9 mouse cellular contexts compared by ENCODE assay signal in the genomic region with DNA sequence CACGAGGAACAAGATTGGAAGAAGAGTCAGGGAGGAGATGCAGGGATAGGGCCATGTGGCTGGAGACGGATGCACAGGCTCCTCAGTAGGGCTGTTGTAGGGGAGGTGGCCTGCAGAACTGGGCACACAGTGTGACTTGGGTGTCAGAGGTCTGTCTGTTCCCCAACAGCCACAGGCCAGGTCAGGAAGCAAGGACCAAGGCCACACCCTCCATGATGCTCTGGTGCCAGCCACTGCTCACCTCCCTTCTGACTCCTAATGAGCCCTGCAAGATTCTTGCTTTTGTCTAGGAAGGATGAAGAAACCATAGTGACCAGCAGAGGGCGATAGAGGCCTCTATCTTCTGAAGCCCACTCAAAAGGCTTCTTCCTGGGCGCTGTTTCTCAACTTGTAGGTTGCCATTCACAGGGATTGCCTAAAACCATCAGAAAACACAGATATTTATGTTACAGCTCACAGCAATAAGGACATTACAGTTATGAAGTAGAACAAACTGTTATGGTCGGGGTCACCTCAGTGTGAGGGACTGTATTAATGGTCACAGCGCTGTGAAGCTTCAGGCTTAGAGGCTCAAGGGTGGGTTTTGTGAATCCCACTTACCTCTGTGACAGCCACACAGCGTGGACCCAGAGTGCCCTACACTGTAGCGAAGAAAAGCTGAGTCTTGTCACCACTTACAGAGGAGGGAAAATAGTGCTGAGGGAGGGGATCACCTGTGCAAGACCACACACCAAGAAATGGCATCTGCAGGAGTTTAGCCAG. TPM values are rescaled to one million over a fixed set of nuclear protein-coding genes. Genes with fewer than 3 reads are reported as not detected.
DNase-seq lines count a peak whose midpoint lies in the region; ATAC-seq lines count a peak whose summit lies in the region.
"Had no signal": no experiment of that assay in that cellular context is flagged by ENCODE, and none has a peak within 500 bp of the region (broad histone marks: within the 10 kb centered on the region; RNA-seq: fewer than 3 reads in every experiment).

No protein-coding gene starts in this region.

- peak; percentile 75 for DNase-seq in CD4-positive, CD25-positive, alpha-beta regulatory T cell, adult 2 months (ENCODE audit: low read depth, low spot score)
- DNase-seq in MEL-GATA-1-ER (ENCODE audit: extremely low read depth, low read depth): peak; percentile 55
- DNase-seq in heart, adult 8-10 months (ENCODE audit: low spot score): peak; percentile 38
- peak; percentile 58 to 79 for DNase-seq in kidney, postnatal 36 days
- peak; percentile 72 for DNase-seq in lung, postnatal 14 days
- peak; percentile 79 to 83 for DNase-seq in right cerebral cortex, postnatal 10 days (ENCODE audit: low spot score in 2 of 2)

- ATAC-seq in CD4-positive, CD25-positive, alpha-beta regulatory T cell, adult 4 months: no peak
- ATAC-seq in common myeloid progenitor, adult 5-6 weeks (replicated peaks; ENCODE audit: low read depth, poor library complexity, severe bottlenecking): peak; percentile 65

RNA-seq across cellular contexts. Expression of a gene that starts 23.6 kb away (rescaled TPM):
- not detected for polyA plus RNA-seq in CD4-positive, CD25-positive, alpha-beta regulatory T cell, adult 4 months (2017; shearing (Covaris generic))
- not detected in 2 replicates for total RNA-seq in common myeloid progenitor, adult 5-6 weeks (2017)
- total RNA-seq in heart, adult 8-10 months (2022): not detected
- polyA plus RNA-seq: large intestine, adult 2 months had no signal
